15 mouse cellular contexts compared by ENCODE assay signal in the genomic region with DNA sequence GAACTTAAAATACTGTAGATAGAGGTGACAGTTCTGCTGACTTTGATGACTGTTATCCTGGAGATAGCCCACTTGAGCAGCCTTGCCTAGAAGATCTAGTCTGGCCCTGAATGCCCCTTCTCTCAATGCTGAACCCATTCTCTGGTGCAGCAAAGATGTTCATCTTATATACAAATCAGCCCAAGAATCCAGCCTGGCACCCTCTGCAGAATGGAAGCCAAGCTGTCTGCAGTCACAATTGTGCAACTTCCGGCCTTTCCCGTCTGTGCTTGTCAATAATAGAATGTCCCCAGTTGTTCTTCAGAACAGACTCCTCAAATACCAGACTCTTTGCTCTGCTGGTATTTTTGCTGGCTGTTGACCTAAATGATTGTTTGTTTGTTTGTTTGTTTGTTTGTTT. TPM values are rescaled to one million over a fixed set of nuclear protein-coding genes. Genes with fewer than 3 reads are reported as not detected.
DNase-seq lines count a peak whose midpoint lies in the region; ATAC-seq and TF ChIP-seq lines count a peak whose summit lies in the region.
"Had no signal": no experiment of that assay in that cellular context is flagged by ENCODE, and none has a peak within 500 bp of the region (broad histone marks: within the 10 kb centered on the region; RNA-seq: fewer than 3 reads in every experiment).

No protein-coding gene starts in this region.

- ATAC-seq in granulocyte monocyte progenitor cell, adult 5-6 weeks (replicated peaks; ENCODE audit: poor library complexity, severe bottlenecking): peak; percentile 72
- ATAC-seq: forebrain, postnatal 0 days; inflammation-experienced regulatory T-cells, adult 6 months had no signal

- H3K36me3 ChIP-seq in heart, embryonic 10.5 days: peaks cover 16% of the 10 kb centered on the region; the same call in 1 of the 2 replicates
- H3K36me3 ChIP-seq: neural tube, embryonic 13.5 days had no signal

- WGBS in heart, embryonic 10.5 days: 79% methylated on average over 2 of the region's 2 CpGs

- peaks cover 7% of the 10 kb centered on the region; the same call in 1 of the 2 replicates for H3K4me1 ChIP-seq in heart, embryonic 10.5 days

- no peak overlapping the region for H3K4me3 ChIP-seq in heart, embryonic 10.5 days
- H3K4me3 ChIP-seq in left cerebral cortex, adult 2 months: no peak overlapping the region
- H3K4me3 ChIP-seq: neural tube, embryonic 13.5 days had no signal

- intact Hi-C loops in left cerebral cortex, adult 2 months (cut with DNase I): no loop called here
- intact Hi-C loops in left cerebral cortex, postnatal 36 days (cut with DNase I): no loop called here

- DNase-seq in heart, adult 11 months: peak; percentile 97
- no peak for DNase-seq in heart, embryonic 10.5 days (ENCODE audit: low spot score)
- DNase-seq in left cerebral cortex, adult 2 months (ENCODE audit: extremely low spot score in 1 of 2, low spot score in 2 of 2): no peak
- DNase-seq in left cerebral cortex, postnatal 36 days (ENCODE audit: low spot score in 2 of 2): no peak
- DNase-seq in lung, postnatal 25 days (ENCODE audit: low spot score): peak; percentile 67
- no peak for DNase-seq in embryo, embryonic 10.5 days (ENCODE audit: low spot score)
- DNase-seq in urinary bladder, postnatal 4 days (ENCODE audit: low spot score in 2 of 2): no peak
- DNase-seq: cerebellum, postnatal 14 days; forebrain, postnatal 0 days; gastrocnemius, postnatal 25 days; lung, embryonic 14.5 days had no signal

- TF ChIP-seq CTCF in left cerebral cortex, adult 2 months (IDR thresholded peaks at IDR 0.05): no peak

- H3K27me3 ChIP-seq in heart, embryonic 10.5 days (ENCODE audit: insufficient read depth, poor library complexity, severe bottlenecking): no peaks in the 10 kb centered on the region
- H3K27me3 ChIP-seq: neural tube, embryonic 13.5 days had no signal

- H3K27ac ChIP-seq in heart, embryonic 10.5 days: no peak overlapping the region
- H3K27ac ChIP-seq in left cerebral cortex, adult 2 months: 0 out of 2 replicates have a peak overlapping the region, but pooled peaks have one; percentile 5
- H3K27ac ChIP-seq: kidney, postnatal 0 days; neural tube, embryonic 13.5 days had no signal

- no peaks in the 10 kb centered on the region for H3K9me3 ChIP-seq in heart, embryonic 10.5 days
- H3K9me3 ChIP-seq: neural tube, embryonic 13.5 days had no signal

RNA-seq across cellular contexts. Expression of a gene that starts 27.6 kb away (rescaled TPM):
- polyA plus RNA-seq in heart, embryonic 10.5 days (2016; fragmentation: Nextera tagmentation; extraction: Ambion mirVana): 1.7 and 1.9 TPM in 2 replicates
- 1 to 10 TPM; 3.2 to 4.2 TPM for total RNA-seq in left cerebral cortex, adult 2 months (2021)
- 1 to 10 TPM; 3.0 to 4.2 TPM for total RNA-seq in left cerebral cortex, postnatal 36 days (2021)
- 2.6 and 4.3 TPM in 2 replicates for total RNA-seq in granulocyte monocyte progenitor cell, adult 5-6 weeks (2014; fragmentation: Nextera tagmentation)
- total RNA-seq in granulocyte monocyte progenitor cell, adult 5-6 weeks (2017): 1.2 and 1.5 TPM in 2 replicates
- polyA plus RNA-seq: inflammation-experienced regulatory T-cells, adult 6 months had no signal

Comparison
In these comparisons a context has a peak if more than half of its experiments do, and no peak if none do; other contexts are left out.
1. DNase-seq: peak in heart, adult 11 months (single experiment) and lung, postnatal 25 days (single experiment); none in heart, embryonic 10.5 days (single experiment), left cerebral cortex, adult 2 months (0 of 2), left cerebral cortex, postnatal 36 days (0 of 2), embryo, embryonic 10.5 days (single experiment) and urinary bladder, postnatal 4 days (0 of 2).